8 mouse cellular contexts compared by ENCODE assay signal in the genomic region with DNA sequence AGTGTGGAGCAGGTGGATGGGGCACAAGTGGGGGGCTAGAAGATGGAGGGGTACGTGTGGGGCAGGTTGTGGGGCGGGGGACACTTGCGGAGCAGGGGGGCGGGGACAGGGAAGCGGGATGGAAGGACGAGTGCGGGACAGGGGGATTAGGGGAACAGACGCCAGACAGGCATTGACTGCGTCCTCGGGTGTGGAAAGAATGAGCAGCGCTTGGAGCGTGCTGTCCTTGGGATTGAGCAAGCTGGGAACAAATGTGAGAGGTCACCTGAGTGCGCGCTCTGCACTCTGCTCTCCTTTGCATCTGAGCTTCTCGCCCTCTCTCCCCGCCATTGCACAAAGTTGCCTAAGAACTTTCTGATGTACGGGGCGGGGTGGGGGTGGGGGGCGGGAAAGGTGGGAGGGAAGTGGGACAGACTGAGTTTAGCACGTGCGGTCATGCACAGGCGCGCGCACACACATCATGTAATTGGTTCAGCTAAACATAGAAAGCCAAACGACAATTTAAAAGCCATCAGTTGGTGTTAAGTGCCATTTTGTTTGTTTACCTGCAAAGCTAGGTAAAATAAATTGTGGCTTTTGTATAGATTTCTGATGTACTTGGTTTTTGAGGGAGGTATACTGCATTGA. TPM values are rescaled to one million over a fixed set of nuclear protein-coding genes. Genes with fewer than 3 reads are reported as not detected.
DNase-seq lines count a peak whose midpoint lies in the region; ATAC-seq lines count a peak whose summit lies in the region.

No protein-coding gene starts in this region.

- peak overlapping the region; percentile 89 for H3K9ac ChIP-seq in heart, embryonic 13.5 days
- peak overlapping the region; percentile 86 for H3K9ac ChIP-seq in kidney, embryonic 16.5 days (replicated peaks; ENCODE audit: low read length)
- H3K9ac ChIP-seq in stomach, embryonic 14.5 days (replicated peaks; ENCODE audit: low read depth, low read length) = peak overlapping the region; percentile 53; the same call in 1 of the 2 replicates

- peak overlapping the region; percentile 76 for H3K4me3 ChIP-seq in heart, embryonic 13.5 days
- peak overlapping the region; percentile 75 for H3K4me3 ChIP-seq in kidney, embryonic 16.5 days (ENCODE audit: low read length)
- peak overlapping the region; percentile 56 for H3K4me3 ChIP-seq in stomach, embryonic 14.5 days (ENCODE audit: low read depth, low read length)

- H3K36me3 ChIP-seq in heart, embryonic 13.5 days = no peaks in the 10 kb centered on the region
- H3K36me3 ChIP-seq in kidney, embryonic 16.5 days (ENCODE audit: insufficient read depth, low read length) = no peaks in the 10 kb centered on the region
- no peaks in the 10 kb centered on the region for H3K36me3 ChIP-seq in stomach, embryonic 14.5 days (ENCODE audit: control insufficient read depth, insufficient read depth, low read length)

- peak overlapping the region; percentile 83 for H3K27ac ChIP-seq in heart, embryonic 13.5 days (replicated peaks)
- peak overlapping the region; percentile 71 for H3K27ac ChIP-seq in kidney, embryonic 16.5 days (ENCODE audit: low read length)
- H3K27ac ChIP-seq in stomach, embryonic 14.5 days (ENCODE audit: low read length) = peak overlapping the region; percentile 56; the same call in 1 of the 2 replicates

- peak overlapping the region; percentile 87 for H3K4me2 ChIP-seq in heart, embryonic 13.5 days
- peak overlapping the region; percentile 92 for H3K4me2 ChIP-seq in kidney, embryonic 16.5 days (replicated peaks; ENCODE audit: low read depth, low read length)
- peak overlapping the region; percentile 84 for H3K4me2 ChIP-seq in stomach, embryonic 14.5 days (replicated peaks; ENCODE audit: low read depth, low read length)

- no peaks in the 10 kb centered on the region for H3K9me3 ChIP-seq in heart, embryonic 13.5 days
- H3K9me3 ChIP-seq in kidney, embryonic 16.5 days (ENCODE audit: low read length) = no peaks in the 10 kb centered on the region
- H3K9me3 ChIP-seq in stomach, embryonic 14.5 days (ENCODE audit: control insufficient read depth, low read depth, low read length) = no peaks in the 10 kb centered on the region

- WGBS in heart, embryonic 13.5 days = 1% methylated on average over 25 of the region's 25 CpGs
- 1% methylated on average over 24 of the region's 25 CpGs for WGBS in kidney, embryonic 16.5 days
- WGBS in stomach, embryonic 14.5 days = under 1% methylated on average over 24 of the region's 25 CpGs

- H3K27me3 ChIP-seq in heart, embryonic 13.5 days (replicated peaks) = 0 out of 2 replicates have a peak, but pooled peaks cover 10% of the 10 kb centered on the region
- no peaks in the 10 kb centered on the region for H3K27me3 ChIP-seq in kidney, embryonic 16.5 days (ENCODE audit: insufficient read depth, low read length)
- no peaks in the 10 kb centered on the region for H3K27me3 ChIP-seq in stomach, embryonic 14.5 days (ENCODE audit: control insufficient read depth, insufficient read depth, low read length)

- peak; percentile 26 for DNase-seq in urinary bladder, postnatal 14 days (ENCODE audit: low spot score)
- DNase-seq in urinary bladder, postnatal 4 days (ENCODE audit: low spot score in 2 of 2) = no peak
- DNase-seq in embryo, embryonic 10.5 days (ENCODE audit: low spot score) = peak; percentile 56
- peak; percentile 51 for DNase-seq in lung, postnatal 36 days
- DNase-seq in right cerebral cortex, postnatal 25 days = no peak

- H3K4me1 ChIP-seq in heart, embryonic 13.5 days = peaks cover 22% of the 10 kb centered on the region
- peaks cover 13% of the 10 kb centered on the region for H3K4me1 ChIP-seq in kidney, embryonic 16.5 days (ENCODE audit: insufficient read depth, low read length)
- no peaks in the 10 kb centered on the region for H3K4me1 ChIP-seq in stomach, embryonic 14.5 days (ENCODE audit: control insufficient read depth, insufficient read depth, low read length)

- no peak for ATAC-seq in heart, embryonic 13.5 days (ENCODE audit: extremely low read depth, insufficient number of reproducible peaks, low FRiP score, low TSS enrichment)
- ATAC-seq in kidney, embryonic 16.5 days (ENCODE audit: low FRiP score, low TSS enrichment) = peak; percentile 77
- peak; percentile 38 for ATAC-seq in stomach, embryonic 14.5 days (ENCODE audit: insufficient number of reproducible peaks, insufficient read depth, low FRiP score, low read depth)

RNA-seq across cellular contexts. Expression of gene Pla2g12a, which starts 0.8 kb away (rescaled TPM):
- 54.6 and 61.4 TPM in 2 replicates for polyA plus RNA-seq in heart, embryonic 13.5 days (2015; fragmentation: Nextera tagmentation; extraction: Ambion mirVana)
- polyA plus RNA-seq in kidney, embryonic 16.5 days (2015; fragmentation: Nextera tagmentation; extraction: Ambion mirVana) = 43.0 and 47.5 TPM in 2 replicates
- 38.5 and 50.1 TPM in 2 replicates for polyA plus RNA-seq in stomach, embryonic 14.5 days (2014; fragmentation: Nextera tagmentation; extraction: Ambion mirVana)

RNA-seq across cellular contexts. Expression of gene Casp6, which starts 22.0 kb away (rescaled TPM):
- 67.6 and 71.5 TPM in 2 replicates for polyA plus RNA-seq in heart, embryonic 13.5 days (2015; fragmentation: Nextera tagmentation; extraction: Ambion mirVana)
- 78.9 and 83.6 TPM in 2 replicates for polyA plus RNA-seq in kidney, embryonic 16.5 days (2015; fragmentation: Nextera tagmentation; extraction: Ambion mirVana)
- polyA plus RNA-seq in stomach, embryonic 14.5 days (2014; fragmentation: Nextera tagmentation; extraction: Ambion mirVana) = 98.6 and 112 TPM in 2 replicates

RNA-seq across cellular contexts. Expression of gene Cfi, which starts 43.6 kb away (rescaled TPM):
- 3.0 and 7.4 TPM in 2 replicates for polyA plus RNA-seq in heart, embryonic 13.5 days (2015; fragmentation: Nextera tagmentation; extraction: Ambion mirVana)
- 18.0 and 24.6 TPM in 2 replicates for polyA plus RNA-seq in kidney, embryonic 16.5 days (2015; fragmentation: Nextera tagmentation; extraction: Ambion mirVana)
- polyA plus RNA-seq in stomach, embryonic 14.5 days (2014; fragmentation: Nextera tagmentation; extraction: Ambion mirVana) = 67.4 and 76.1 TPM in 2 replicates

RNA-seq across cellular contexts. Expression of gene Gar1, which starts 48.0 kb away (rescaled TPM):
- polyA plus RNA-seq in heart, embryonic 13.5 days (2015; fragmentation: Nextera tagmentation; extraction: Ambion mirVana) = 40.7 and 41.5 TPM in 2 replicates
- 69.2 and 79.2 TPM in 2 replicates for polyA plus RNA-seq in kidney, embryonic 16.5 days (2015; fragmentation: Nextera tagmentation; extraction: Ambion mirVana)
- 29.5 and 39.4 TPM in 2 replicates for polyA plus RNA-seq in stomach, embryonic 14.5 days (2014; fragmentation: Nextera tagmentation; extraction: Ambion mirVana)

RNA-seq across cellular contexts. Expression of gene Rrh, which starts 56.9 kb away (rescaled TPM):
- polyA plus RNA-seq in heart, embryonic 13.5 days (2015; fragmentation: Nextera tagmentation; extraction: Ambion mirVana) = not detected in 2 replicates
- not detected in 2 replicates for polyA plus RNA-seq in kidney, embryonic 16.5 days (2015; fragmentation: Nextera tagmentation; extraction: Ambion mirVana)
- not detected in 2 replicates for polyA plus RNA-seq in stomach, embryonic 14.5 days (2014; fragmentation: Nextera tagmentation; extraction: Ambion mirVana)

Comparison
In these comparisons a context has a peak if more than half of its experiments do, and no peak if none do; other contexts are left out.
1. DNase-seq: peak in urinary bladder, postnatal 14 days (single experiment), embryo, embryonic 10.5 days (single experiment) and lung, postnatal 36 days (single experiment); none in urinary bladder, postnatal 4 days (0 of 2) and right cerebral cortex, postnatal 25 days (single experiment).
2. Peak in every context shown above with its lines, with median percentiles within 50 percentile points of each other: H3K27ac ChIP-seq, H3K4me2 ChIP-seq, H3K4me3 ChIP-seq and H3K9ac ChIP-seq.